Mouse (Mus musculus) heart, adult 11 months (tissue): ENCODE results near the gene Zfp839.

ENCODE experiments used
- DNase-seq: peaks from one replicate; pipeline ENCODE4 v3.0.0; 2022

Zfp839 gene

DNA sequence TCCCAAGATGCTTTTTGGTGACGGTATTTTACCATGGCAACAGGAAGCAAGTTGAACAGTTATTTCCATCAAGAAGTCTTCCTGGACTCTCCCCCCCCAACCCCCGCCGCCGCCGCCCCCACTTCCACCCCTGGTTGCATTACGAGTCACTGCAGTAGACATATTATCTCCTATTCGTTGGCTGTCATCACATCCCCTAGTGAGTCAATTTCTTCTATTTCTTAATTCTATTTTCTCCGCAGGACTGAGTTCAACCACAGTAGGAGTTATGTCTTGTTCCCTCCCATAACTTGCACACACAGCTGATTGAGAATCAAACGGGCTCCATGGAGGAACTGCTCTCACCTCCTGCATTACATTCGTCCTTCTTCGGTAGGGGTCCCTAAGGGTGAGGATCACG is 38.1 kb downstream of the Zfp839 start:
- no peak for DNase-seq

DNA sequence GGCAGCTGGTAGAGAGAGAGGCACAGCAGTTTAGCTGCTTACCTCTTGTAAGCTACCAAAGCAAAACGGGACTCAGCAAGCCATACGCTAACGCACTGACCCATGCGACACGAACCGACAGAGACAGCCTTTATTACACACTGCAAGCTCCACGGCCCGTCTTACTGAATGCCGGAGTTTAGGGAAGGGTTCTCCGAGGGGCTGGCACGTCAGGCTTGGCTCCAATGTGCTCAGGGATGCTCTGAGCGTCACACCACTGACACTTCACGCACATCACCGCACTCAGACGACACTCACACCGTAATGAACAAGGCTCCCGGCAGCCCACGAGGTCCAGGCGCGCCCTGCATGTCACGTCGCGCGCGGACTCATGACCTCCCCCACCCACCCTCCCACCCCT is 38.6 kb downstream of the Zfp839 start:
- no peak for DNase-seq

DNA sequence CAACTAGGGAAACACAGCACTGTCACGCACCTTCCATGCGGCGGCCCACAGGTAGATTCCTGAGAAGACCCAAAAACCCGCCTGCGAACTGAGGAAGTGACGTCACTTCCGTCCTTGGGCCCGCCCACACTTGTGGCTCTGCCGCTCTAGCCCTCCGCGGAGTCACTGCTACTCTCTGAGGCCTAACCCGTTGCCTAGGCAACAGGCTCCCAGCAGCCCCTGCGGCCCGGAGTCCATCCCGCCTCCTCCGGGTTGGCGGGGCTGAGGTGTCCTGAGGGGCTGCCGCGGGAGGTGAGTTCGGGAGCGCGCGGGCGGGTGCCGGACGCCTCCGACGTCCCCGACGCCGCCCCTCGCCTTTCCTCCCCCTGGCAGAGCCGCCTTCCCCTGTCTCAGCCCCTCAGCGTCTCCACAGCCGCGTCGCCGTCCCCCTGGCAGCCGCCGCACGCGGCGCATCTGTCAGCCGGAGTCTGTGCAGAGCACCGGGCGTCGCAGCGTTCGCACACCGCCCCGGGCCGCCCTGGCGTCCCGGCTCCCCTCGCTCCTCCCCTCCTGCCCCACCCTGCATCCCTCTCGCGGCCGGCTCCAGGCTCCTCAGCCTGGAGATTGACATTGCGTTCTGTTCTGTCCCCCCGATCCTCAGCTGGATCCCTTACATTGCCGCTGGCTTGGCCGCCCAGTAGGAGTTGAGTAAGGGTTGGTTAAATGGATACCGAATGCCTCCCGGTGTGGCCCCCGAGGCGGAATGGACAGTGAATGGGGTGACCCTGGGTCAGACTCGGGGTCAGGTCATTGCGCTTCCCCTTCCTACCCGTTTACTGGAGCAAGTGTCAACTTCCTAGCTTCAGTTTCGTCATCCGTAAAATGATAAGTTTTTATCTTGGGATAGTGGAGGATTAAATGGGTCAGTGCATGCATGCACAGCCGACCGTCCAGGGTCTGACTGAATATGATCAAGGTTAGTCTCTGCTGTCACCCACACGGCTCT is 39.3 kb downstream of the Zfp839 start, which contains the start of the genes Cinp and Tecpr2:
Cinp (minus strand) TSS at position 110 of the 985 bp plus-strand sequence.
Tecpr2 (plus strand) TSS at position 229 of the 985 bp plus-strand sequence.
- peak; percentile 100 for DNase-seq

DNA sequence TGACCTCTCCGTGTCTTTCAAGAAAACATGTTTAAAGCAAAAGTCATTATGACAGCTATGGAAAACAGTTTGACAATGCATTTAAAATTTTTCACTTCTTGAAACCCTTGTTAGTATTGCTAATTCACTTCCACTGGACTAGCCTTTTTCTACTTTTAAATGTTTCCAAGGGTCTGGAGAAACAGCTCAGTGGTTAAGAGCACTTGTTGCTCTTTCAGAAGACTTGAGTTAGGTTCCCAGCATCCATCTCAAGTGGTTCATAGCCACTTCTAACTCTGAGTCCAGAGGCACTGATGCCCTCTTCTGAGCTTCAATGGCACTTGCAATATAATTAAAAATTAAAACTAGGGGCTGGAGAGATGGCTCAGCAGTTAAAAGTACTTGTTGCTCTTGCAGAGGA is 41.8 kb downstream of the Zfp839 start:
- DNase-seq = no peak

DNA sequence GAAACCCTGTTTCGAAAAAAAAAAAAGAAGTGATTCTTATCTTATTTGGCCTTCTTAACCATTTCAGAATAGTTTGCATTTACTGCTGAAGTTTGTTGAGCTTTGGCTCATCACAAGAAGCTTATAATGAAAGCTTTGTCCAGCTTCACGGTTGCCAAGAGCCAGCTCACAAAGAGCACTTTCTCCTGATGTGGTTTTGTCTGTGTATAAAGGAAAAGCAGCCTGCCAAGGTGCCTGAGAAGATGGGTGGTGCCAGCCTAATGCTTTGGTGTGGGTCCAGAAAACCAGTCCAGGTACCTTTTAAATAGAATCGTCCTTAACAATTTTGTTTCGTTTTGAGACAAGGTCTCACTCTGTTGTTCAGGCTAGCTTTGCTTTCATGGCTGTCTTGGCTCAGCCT is 52.1 kb downstream of the Zfp839 start:
- no peak for DNase-seq

DNA sequence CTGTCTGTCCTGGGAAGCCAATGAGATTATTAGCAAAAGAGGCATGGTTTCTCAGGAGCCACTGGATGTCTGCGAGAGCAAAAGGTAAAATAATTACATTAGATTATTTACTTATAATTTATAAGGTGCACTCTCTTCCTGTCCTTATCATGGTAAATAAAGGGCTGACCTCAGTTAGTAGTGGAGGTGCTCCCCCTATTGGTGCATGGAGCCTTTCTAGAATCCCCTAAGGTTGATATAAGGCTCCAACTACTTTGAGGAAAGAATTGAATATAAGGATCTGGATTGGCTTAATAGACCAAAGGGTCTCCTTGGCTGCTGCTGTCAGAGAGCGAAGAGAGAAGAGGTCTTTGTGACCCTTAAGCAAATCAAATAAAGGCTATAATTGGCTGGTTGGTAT is 53.5 kb downstream of the Zfp839 start:
- DNase-seq = no peak

DNA sequence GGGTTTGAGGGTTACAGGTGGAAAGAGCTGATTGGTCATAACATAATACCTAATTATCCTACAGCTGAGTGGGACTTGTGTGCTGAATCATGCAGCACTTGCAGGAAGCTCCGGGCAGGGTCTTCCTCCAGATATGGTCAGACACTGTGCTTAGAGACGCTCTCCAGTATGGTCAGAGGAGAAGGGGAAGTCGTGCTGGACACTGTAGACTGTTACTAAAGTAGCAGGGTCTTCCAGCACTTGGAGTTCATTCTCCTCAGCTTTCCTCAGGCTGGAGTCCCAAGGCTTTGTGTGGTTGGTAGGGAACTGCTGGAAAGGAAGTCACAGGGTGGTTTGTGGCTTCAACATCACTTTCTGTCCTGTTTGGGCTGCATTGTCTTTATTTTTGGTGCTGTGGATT is 57.8 kb downstream of the Zfp839 start:
- DNase-seq = no peak

DNA sequence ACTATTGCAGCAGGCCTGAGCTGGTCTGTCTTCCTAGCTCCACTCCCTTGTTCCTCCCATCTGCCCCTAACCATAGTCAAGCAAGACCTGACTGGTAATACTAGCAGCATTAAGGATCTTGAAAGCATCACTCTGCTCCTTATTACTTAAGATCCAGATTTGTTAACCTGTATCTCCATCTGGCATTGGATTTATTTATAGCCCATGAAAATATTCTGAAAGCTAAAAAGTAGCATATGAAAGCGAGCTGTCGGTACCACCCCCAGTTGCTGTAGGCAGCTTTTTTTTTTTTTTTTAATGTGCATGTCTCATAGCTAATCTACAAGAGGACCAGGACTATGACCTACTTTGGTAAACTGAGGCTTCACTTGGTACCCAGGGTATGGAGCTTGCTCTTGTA is 59.9 kb downstream of the Zfp839 start:
- DNase-seq = no peak

DNA sequence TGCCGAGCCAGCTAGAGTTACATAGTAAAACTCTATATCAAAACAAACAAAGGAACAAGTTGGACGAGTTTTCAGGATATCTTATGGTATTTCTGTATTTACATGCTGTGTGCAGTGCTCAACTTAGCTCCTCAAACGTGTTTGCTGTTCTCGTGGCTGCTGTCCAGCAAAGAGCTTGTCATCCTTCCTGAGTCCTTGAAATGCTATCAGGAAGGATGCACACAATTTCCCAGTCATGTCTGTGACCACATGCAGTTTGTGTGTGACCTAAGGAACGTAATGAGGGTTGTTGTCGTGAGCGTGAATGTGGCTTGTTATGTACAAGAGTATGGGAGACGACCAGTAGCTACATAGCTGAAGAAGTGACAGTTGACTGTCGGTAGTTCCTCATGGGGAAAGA is 65.7 kb downstream of the Zfp839 start:
- DNase-seq = no peak
